Mouse (Mus musculus) intestine, postnatal 0 days (tissue): Measurements from ENCODE around the gene Gpr63. TPM values are rescaled to one million over a fixed set of nuclear protein-coding genes. Genes with fewer than 3 reads are reported as not detected.
"Not testable (repeated sequence)": the region's sequence is repeated elsewhere in the genome, so short reads cannot be mapped to it uniquely, and the experiment has no call there.

Experiments used
- ATAC-seq: fragments of 200-750 bp; cut with Nextera tagmentation; 2 replicates; pipeline ENCODE4 v1.8.0; 2017; ENCODE audit warnings: mild to moderate bottlenecking, moderate TSS enrichment, moderate library complexity
- H3K27ac ChIP-seq: fragments of 300-500 bp; sonication (generic); 2 replicates; pipeline ENCODE4 v1.5.1; 2014; ENCODE audit warnings: mild to moderate bottlenecking, low read depth, low read length, moderate library complexity
- H3K27me3 ChIP-seq: fragments of 300-500 bp; sonication (generic); replicated peaks from 2 replicates; pipeline ENCODE4 v1.6.1; 2014; ENCODE audit warnings: low read length, mixed read lengths; ENCODE audit not compliant: control insufficient read depth, insufficient read depth
- H3K36me3 ChIP-seq: fragments of 300-500 bp; sonication (generic); 2 replicates; pipeline ENCODE4 v1.6.1; 2014; ENCODE audit warnings: mild to moderate bottlenecking, moderate library complexity; ENCODE audit not compliant: control insufficient read depth, insufficient read depth
- H3K4me1 ChIP-seq: fragments of 300-500 bp; sonication (generic); replicated peaks from 2 replicates; pipeline ENCODE4 v1.6.1; 2014; ENCODE audit warnings: antibody characterized with exemption, low read length, mixed read lengths; ENCODE audit not compliant: control insufficient read depth, insufficient read depth
- H3K4me2 ChIP-seq: fragments of 300-500 bp; sonication (generic); replicated peaks from 2 replicates; pipeline ENCODE4 v1.6.1; 2014; ENCODE audit warnings: low read depth, mild to moderate bottlenecking, moderate library complexity
- H3K4me3 ChIP-seq: fragments of 300-500 bp; sonication (generic); 2 replicates; pipeline ENCODE4 v1.5.1; 2014; ENCODE audit warnings: low read depth, low read length
- H3K9ac ChIP-seq: fragments of 300-500 bp; sonication (generic); 2 replicates; pipeline ENCODE4 v1.6.1; 2014; ENCODE audit warnings: mild to moderate bottlenecking, low read depth, low read length
- H3K9me3 ChIP-seq: fragments of 300-500 bp; sonication (generic); 2 replicates; pipeline ENCODE4 v1.6.1; 2016; ENCODE audit warnings: mixed run types; ENCODE audit not compliant: control insufficient read depth
- CTCF ChIP-seq: sonication (generic); IDR thresholded peaks from 2 replicates; pipeline ENCODE4 v1.5.1; 2016; ENCODE audit warnings: low read depth, mild to moderate bottlenecking, control low read depth, antibody characterized with exemption, moderate library complexity
- WGBS: fragments of 180-500 bp; shearing (Covaris S2); extraction: QIAGEN DNeasy Blood & Tissue Kit; methylation state at CpG from one replicate; pipeline ENCODE4 v1.1.7; 2014; 5-methylcytosine and 5-hydroxymethylcytosine counted together
- polyA plus RNA-seq: library from polyadenylated mRNA; unstranded; fragments of >200 nt; fragmentation: Nextera tagmentation; extraction: Ambion mirVana; gene quantifications from 2 replicates; pipeline ENCODE4 v1.2.1, GENCODE M21; 2015

Gpr63 gene
- polyA plus RNA-seq, 1 experiment from 2014 or later: 0.21 TPM

DNA sequence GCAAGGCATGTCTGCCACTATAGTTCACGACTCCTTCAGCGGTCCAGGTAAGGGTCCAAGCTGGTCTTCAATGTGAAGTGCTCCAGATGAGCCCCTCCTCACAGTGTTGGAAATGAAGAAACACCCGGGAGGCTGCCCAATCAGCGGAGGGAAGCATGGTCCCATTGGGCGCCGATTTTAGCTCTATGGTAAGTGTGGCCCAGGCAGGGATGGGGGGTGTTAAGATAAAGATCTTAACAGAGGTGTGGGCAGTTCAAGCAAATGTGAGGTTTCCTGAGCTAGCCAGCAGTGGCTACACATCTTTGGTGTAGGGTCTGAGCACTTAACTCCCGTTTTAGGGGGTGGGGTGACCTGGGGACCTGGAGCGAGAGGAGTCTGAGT lies 299 bp upstream of the Gpr63 start:
- ATAC-seq: peak; percentile 4; the same call in 1 of the 2 replicates
- TF ChIP-seq CTCF: no peak
- Histone ChIP-seq H3K9ac (peak overlapping the region; percentile 74; the same call in 1 of the 2 replicates), H3K4me3 (peak overlapping the region; percentile 64), H3K27me3 (no peaks in the 10 kb centered on the region), H3K27ac (peak overlapping the region; percentile 82; the same call in 1 of the 2 replicates), H3K4me1 (no peaks in the 10 kb centered on the region), H3K36me3 (no peaks in the 10 kb centered on the region), H3K9me3 (no peaks in the 10 kb centered on the region), H3K4me2 (peak overlapping the region; percentile 85)
- 9% methylated on average over 8 of the region's 8 CpGs for WGBS

DNA sequence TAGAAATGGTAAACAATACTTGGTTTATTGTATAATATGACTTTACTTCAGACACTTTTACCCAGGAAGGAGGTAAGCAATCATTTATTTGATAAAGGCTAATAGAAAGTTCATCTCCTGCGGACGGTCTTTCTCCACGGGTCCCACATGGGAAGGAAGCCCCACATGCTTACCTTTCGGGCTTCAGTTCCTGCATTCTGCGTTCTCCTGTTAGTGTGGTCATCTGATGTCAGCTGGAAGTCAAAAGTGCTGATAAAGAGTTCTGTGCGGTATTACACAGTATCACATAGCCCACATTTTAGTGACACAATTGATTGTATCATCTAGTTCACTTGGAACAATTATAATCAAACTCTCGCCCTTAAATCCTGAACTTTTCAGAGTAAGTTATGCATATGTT lies 1.0 kb downstream of the Gpr63 start:
- peak overlapping the region; percentile 64 for H3K4me3 ChIP-seq
- peak overlapping the region; percentile 85 for H3K4me2 ChIP-seq
- no peak for TF ChIP-seq CTCF
- no peak overlapping the region for H3K27ac ChIP-seq
- H3K9me3 ChIP-seq: no peaks in the 10 kb centered on the region
- H3K27me3 ChIP-seq: no peaks in the 10 kb centered on the region
- ATAC-seq: no peak
- 21% methylated on average over 7 of the region's 7 CpGs for WGBS
- no peak overlapping the region for H3K9ac ChIP-seq
- no peaks in the 10 kb centered on the region for H3K36me3 ChIP-seq
- no peaks in the 10 kb centered on the region for H3K4me1 ChIP-seq

DNA sequence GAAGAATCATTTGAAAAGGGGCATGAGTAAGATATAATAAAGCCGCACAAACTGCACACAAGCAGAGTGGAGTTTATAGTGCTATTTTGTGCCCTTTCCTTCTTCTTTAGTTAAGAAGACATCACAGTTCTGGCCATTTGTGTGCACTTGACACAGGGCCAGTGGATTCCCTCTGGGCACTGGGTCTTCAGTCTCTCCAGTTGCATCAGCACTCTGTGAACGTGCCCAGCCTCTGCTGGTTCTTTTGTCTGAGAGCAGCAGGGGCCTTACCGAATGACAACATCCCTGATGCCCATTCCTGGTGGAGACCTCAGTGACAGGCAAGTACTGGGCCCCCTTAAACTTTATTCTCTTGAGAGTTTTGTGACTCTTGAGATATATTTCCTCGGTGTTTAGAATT lies 12.4 kb downstream of the Gpr63 start:
- H3K9me3 ChIP-seq: no peaks in the 10 kb centered on the region
- H3K4me1 ChIP-seq: no peaks in the 10 kb centered on the region
- TF ChIP-seq CTCF: no peak
- no peak overlapping the region for H3K4me3 ChIP-seq
- no peak overlapping the region for H3K27ac ChIP-seq
- no peak overlapping the region for H3K4me2 ChIP-seq
- ATAC-seq: no peak
- no peaks in the 10 kb centered on the region for H3K27me3 ChIP-seq
- H3K9ac ChIP-seq: no peak overlapping the region
- H3K36me3 ChIP-seq: no peaks in the 10 kb centered on the region
- WGBS: 69% methylated on average over 4 of the region's 4 CpGs

DNA sequence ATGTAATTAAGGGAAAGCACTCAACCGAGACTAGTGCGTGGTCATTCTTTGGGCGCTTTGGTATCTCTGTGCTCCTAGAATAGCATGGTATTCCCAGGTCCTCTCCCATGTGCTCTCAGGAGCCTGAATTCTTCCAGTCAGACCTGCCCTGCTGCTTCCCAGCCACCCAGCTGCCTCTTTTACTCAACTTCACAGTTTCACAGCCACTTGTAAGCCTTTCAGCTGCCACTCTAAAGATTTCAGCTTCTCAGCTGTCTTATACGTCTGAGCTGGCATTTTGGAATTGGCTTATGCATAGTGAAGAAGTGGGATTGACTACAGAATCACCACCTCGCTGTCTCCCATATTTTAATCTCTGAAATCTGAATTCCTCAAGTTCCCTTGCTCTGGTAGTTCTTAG lies 19.4 kb downstream of the Gpr63 start:
- H3K4me2 ChIP-seq: no peak overlapping the region
- no peak overlapping the region for H3K4me3 ChIP-seq
- H3K27ac ChIP-seq: no peak overlapping the region
- no peaks in the 10 kb centered on the region for H3K27me3 ChIP-seq
- WGBS: 89% methylated on average over 5 of the region's 5 CpGs
- H3K9me3 ChIP-seq: no peaks in the 10 kb centered on the region
- no peaks in the 10 kb centered on the region for H3K4me1 ChIP-seq
- H3K9ac ChIP-seq: no peak overlapping the region
- no peak for ATAC-seq
- no peaks in the 10 kb centered on the region for H3K36me3 ChIP-seq
- no peak for TF ChIP-seq CTCF

GRCm38 (mm10) chr4:24991475-24991874 lies 25.3 kb downstream of the Gpr63 start:
- Histone ChIP-seq H3K9me3 (no peaks in the 10 kb centered on the region), H3K27me3 (no peaks in the 10 kb centered on the region), H3K27ac (no peak overlapping the region), H3K4me1 (no peaks in the 10 kb centered on the region), H3K36me3 (no peaks in the 10 kb centered on the region), H3K9ac (no peak overlapping the region), H3K4me3 (no peak overlapping the region), H3K4me2 (no peak overlapping the region)
- 70% methylated on average over 2 of the region's 2 CpGs for WGBS
- no peak for ATAC-seq
- no peak for TF ChIP-seq CTCF

DNA sequence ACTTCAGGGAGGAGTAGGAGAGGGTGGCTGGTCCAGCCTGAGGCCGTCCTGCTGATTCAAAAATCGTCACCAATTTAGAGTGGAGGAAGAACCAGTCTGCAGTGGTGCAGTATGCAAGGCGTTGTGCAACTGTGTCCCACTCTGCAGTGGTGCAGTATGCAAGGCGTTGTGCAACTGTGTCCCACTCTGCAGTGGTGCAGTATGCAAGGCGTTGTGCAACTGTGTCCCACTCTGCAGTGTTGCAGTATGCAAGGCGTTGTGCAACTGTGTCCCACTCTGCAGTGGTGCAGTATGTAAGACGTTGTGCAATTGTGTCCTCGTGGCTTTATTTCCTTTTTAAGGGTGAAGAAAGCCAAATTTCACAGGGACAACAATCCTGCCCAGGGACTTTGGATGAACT lies 43.1 kb downstream of the Gpr63 start:
- H3K27me3 ChIP-seq, H3K9ac ChIP-seq, H3K4me2 ChIP-seq, H3K9me3 ChIP-seq, ATAC-seq, H3K4me3 ChIP-seq, H3K4me1 ChIP-seq, H3K27ac ChIP-seq, H3K36me3 ChIP-seq: not testable (repeated sequence)
- 81% methylated on average over 8 of the region's 8 CpGs for WGBS

DNA sequence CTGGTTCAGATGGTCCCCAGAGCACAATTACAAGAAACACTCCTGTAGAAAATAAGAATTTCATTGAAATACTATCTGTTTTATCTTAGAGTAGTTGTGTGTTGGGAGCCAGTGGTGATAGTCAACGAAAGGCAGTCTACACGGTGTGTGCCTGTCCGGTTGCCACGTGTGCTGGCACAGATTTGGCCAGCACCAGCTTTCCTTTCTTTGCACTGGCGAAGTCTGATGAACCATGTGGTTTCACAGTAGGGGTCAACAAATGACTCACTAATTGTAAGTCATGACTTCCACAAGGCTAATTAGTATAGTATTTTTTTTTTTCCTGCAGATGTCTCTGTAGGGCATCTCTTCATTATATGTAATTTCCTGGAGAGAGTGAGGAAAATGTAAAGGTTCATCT lies 45.6 kb downstream of the Gpr63 start:
- H3K4me3 ChIP-seq: no peak overlapping the region
- no peaks in the 10 kb centered on the region for H3K36me3 ChIP-seq
- H3K9me3 ChIP-seq: no peaks in the 10 kb centered on the region
- no peak overlapping the region for H3K9ac ChIP-seq
- no peak overlapping the region for H3K4me2 ChIP-seq
- 90% methylated on average over 5 of the region's 5 CpGs for WGBS
- no peak for TF ChIP-seq CTCF
- H3K27me3 ChIP-seq: no peaks in the 10 kb centered on the region
- no peak for ATAC-seq
- H3K27ac ChIP-seq: no peak overlapping the region
- H3K4me1 ChIP-seq: no peaks in the 10 kb centered on the region
